Mouse (Mus musculus): ENCODE results near the gene Eif4g3. TPM values are rescaled to one million over a fixed set of nuclear protein-coding genes. Genes with fewer than 3 reads are reported as not detected.

The Eif4g3 gene
- total and polyA plus RNA-seq, 2 experiments from 2014 or later: 36.5 to 55.9 TPM

- no peak for ATAC-seq
- H3K36me3 ChIP-seq (ENCODE audit: insufficient read depth, low read length): peaks cover 39% of the 10 kb centered on the region
- no peak overlapping the region for H3K27ac ChIP-seq
- no peaks in the 10 kb centered on the region for H3K27me3 ChIP-seq (ENCODE audit: insufficient read depth, low read length)
- WGBS: 94% methylated on average over 5 of the region's 5 CpGs
- peaks cover 6% of the 10 kb centered on the region for H3K4me1 ChIP-seq (ENCODE audit: insufficient read depth, low read length)
- H3K4me2 ChIP-seq (ENCODE audit: low read depth, low read length): no peak overlapping the region
- TF ChIP-seq CTCF (IDR thresholded peaks at IDR 0.05; ENCODE audit: low read depth): no peak
- no peak overlapping the region for H3K9ac ChIP-seq (replicated peaks; ENCODE audit: low read length)
- no peak for DNase-seq (ENCODE audit: low spot score)
- H3K9me3 ChIP-seq (ENCODE audit: low read length): no peaks in the 10 kb centered on the region
- no peak overlapping the region for H3K4me3 ChIP-seq (ENCODE audit: low read length)
Measured at GRCm38 (mm10) chr4:138221406-138221805, 228.6 kb downstream of the Eif4g3 start.

GRCm38 (mm10) chr4:138222396-138222795 lies 229.6 kb downstream of the Eif4g3 start:
- ATAC-seq: no peak
- Histone ChIP-seq H3K9me3 (ENCODE audit: low read length) (no peaks in the 10 kb centered on the region), H3K27me3 (ENCODE audit: insufficient read depth, low read length) (no peaks in the 10 kb centered on the region), H3K4me1 (ENCODE audit: insufficient read depth, low read length) (peaks cover 6% of the 10 kb centered on the region), H3K36me3 (ENCODE audit: insufficient read depth, low read length) (peaks cover 45% of the 10 kb centered on the region), H3K4me3 (ENCODE audit: low read length) (no peak overlapping the region), H3K9ac (replicated peaks; ENCODE audit: low read length) (no peak overlapping the region), H3K27ac (no peak overlapping the region), H3K4me2 (ENCODE audit: low read depth, low read length) (no peak overlapping the region)
- WGBS: 90% methylated on average over 5 of the region's 5 CpGs
- TF ChIP-seq CTCF (IDR thresholded peaks at IDR 0.05; ENCODE audit: low read depth): no peak
- DNase-seq (ENCODE audit: low spot score): no peak

GRCm38 (mm10) chr4:138223623-138224022 lies 230.8 kb downstream of the Eif4g3 start:
- no peak overlapping the region for H3K4me2 ChIP-seq (ENCODE audit: low read depth, low read length)
- no peak overlapping the region for H3K4me3 ChIP-seq (ENCODE audit: low read length)
- no peak for ATAC-seq
- 90% methylated on average over 10 of the region's 10 CpGs for WGBS
- peaks cover 57% of the 10 kb centered on the region for H3K36me3 ChIP-seq (ENCODE audit: insufficient read depth, low read length)
- no peaks in the 10 kb centered on the region for H3K9me3 ChIP-seq (ENCODE audit: low read length)
- no peak for TF ChIP-seq CTCF (IDR thresholded peaks at IDR 0.05; ENCODE audit: low read depth)
- H3K27ac ChIP-seq: no peak overlapping the region
- no peak for DNase-seq (ENCODE audit: low spot score)
- no peak overlapping the region for H3K9ac ChIP-seq (replicated peaks; ENCODE audit: low read length)
- no peaks in the 10 kb centered on the region for H3K4me1 ChIP-seq (ENCODE audit: insufficient read depth, low read length)
- H3K27me3 ChIP-seq (ENCODE audit: insufficient read depth, low read length): no peaks in the 10 kb centered on the region

GRCm38 (mm10) chr4:138246756-138247665 lies 254.2 kb downstream of the Eif4g3 start:
- Histone ChIP-seq H3K27ac (peak overlapping the region; percentile 17; the same call in 1 of the 2 replicates), H3K4me3 (ENCODE audit: low read length) (no peak overlapping the region), H3K27me3 (ENCODE audit: insufficient read depth, low read length) (no peaks in the 10 kb centered on the region), H3K36me3 (ENCODE audit: insufficient read depth, low read length) (peaks cover 36% of the 10 kb centered on the region), H3K9me3 (ENCODE audit: low read length) (no peaks in the 10 kb centered on the region), H3K9ac (replicated peaks; ENCODE audit: low read length) (no peak overlapping the region), H3K4me2 (ENCODE audit: low read depth, low read length) (no peak overlapping the region), H3K4me1 (ENCODE audit: insufficient read depth, low read length) (peaks cover 11% of the 10 kb centered on the region)
- peak; percentile 57 for DNase-seq (ENCODE audit: low spot score)
- TF ChIP-seq CTCF (IDR thresholded peaks at IDR 0.05; ENCODE audit: low read depth): no peak
- 45% methylated on average over 27 of the region's 27 CpGs for WGBS
- ATAC-seq: no peak

- Histone ChIP-seq H3K4me1 (ENCODE audit: insufficient read depth, low read length) (peaks cover 16% of the 10 kb centered on the region), H3K36me3 (ENCODE audit: insufficient read depth, low read length) (peaks cover 5% of the 10 kb centered on the region; the same call in 1 of the 2 replicates), H3K27ac (peak within 1 kb of the TSS; percentile 75), H3K4me3 (ENCODE audit: low read length) (peak within 1 kb of the TSS; percentile 60), H3K4me2 (ENCODE audit: low read depth, low read length) (peak within 1 kb of the TSS; percentile 87), H3K9me3 (ENCODE audit: low read length) (no peaks in the 10 kb centered on the region), H3K9ac (replicated peaks; ENCODE audit: low read length) (peak within 1 kb of the TSS; percentile 61), H3K27me3 (ENCODE audit: insufficient read depth, low read length) (no peaks in the 10 kb centered on the region)
- ATAC-seq (peak; percentile 92), DNase-seq (ENCODE audit: low spot score) (peak; percentile 92)
- TF ChIP-seq CTCF (IDR thresholded peaks at IDR 0.05; ENCODE audit: low read depth): no peak
- under 1% methylated on average over 68 of the region's 74 CpGs for WGBS
Measured at GRCm38 (mm10) chr4:138250088-138250960, 257.5 kb downstream of the Eif4g3 start, which contains the start of the genes Sh2d5 and Kif17. Sh2d5 (plus strand) TSS chr4:138250403. Kif17 (plus strand) TSS chr4:138250435.

- Histone ChIP-seq H3K4me1 (ENCODE audit: insufficient read depth, low read length) (peaks cover 16% of the 10 kb centered on the region), H3K4me3 (ENCODE audit: low read length) (peak overlapping the region; percentile 60), H3K9me3 (ENCODE audit: low read length) (no peaks in the 10 kb centered on the region), H3K9ac (replicated peaks; ENCODE audit: low read length) (peak overlapping the region; percentile 61; the same call in 1 of the 2 replicates), H3K36me3 (ENCODE audit: insufficient read depth, low read length) (no peaks in the 10 kb centered on the region; the same call in 1 of the 2 replicates), H3K27ac (peak overlapping the region; percentile 51; the same call in 1 of the 2 replicates), H3K4me2 (ENCODE audit: low read depth, low read length) (peak overlapping the region; percentile 87), H3K27me3 (ENCODE audit: insufficient read depth, low read length) (no peaks in the 10 kb centered on the region)
- DNase-seq (ENCODE audit: low spot score): peak; percentile 61
- no peak for ATAC-seq
- TF ChIP-seq CTCF (IDR thresholded peaks at IDR 0.05; ENCODE audit: low read depth): peak; percentile 52
- 2% methylated on average over 14 of the region's 14 CpGs for WGBS
Measured at GRCm38 (mm10) chr4:138251819-138252218, 259.0 kb downstream of the Eif4g3 start.

All from hindbrain, postnatal 0 days (tissue).